Mouse (Mus musculus) urinary bladder, postnatal 4 days (tissue): Measurements from ENCODE around the gene Grin3b.

Experiments
- DNase-seq, 2 experiments: peaks; one replicate each; pipeline ENCODE4 v3.0.0; 2021 to 2022; ENCODE audit warnings: low spot score in 2 of 2

The Grin3b gene

DNA sequence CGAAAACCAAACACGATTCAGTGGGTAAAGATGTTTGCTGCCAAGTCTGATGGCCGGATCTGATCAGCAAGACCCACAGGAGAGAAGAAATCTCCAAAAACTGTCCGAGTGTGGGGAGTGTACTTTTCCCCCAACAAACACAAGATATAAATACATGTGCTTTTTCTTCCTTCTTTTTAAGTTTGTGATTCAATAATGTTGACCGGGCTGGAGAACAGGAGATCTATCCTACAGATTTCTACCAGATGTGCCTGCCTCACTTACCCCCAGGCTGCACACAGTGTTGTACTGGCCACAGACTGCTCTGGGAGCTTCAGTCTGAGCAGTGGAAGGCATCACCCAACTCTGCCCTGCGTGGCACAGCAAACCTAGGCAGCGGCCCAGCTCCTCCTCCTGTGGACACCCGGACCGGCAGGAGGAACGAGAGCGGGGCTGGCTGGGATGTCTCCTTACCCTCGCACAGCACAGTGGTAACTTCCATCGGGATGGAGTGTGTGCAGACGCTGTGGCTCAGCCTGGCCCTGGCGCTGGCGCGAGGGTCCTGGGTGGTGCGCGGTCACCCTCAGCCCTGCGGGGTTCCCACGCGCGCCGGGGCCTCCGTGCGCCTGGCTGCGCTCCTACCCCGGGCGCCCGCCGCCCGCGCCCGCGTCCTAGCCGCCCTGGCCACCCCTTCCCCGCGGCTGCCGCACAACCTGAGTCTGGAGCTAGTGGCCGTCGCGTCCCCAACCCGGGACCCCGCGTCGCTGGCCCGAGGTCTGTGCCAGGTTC is at the start of gene Grin3b:
Grin3b (plus strand) TSS at position 301 of the 768 bp plus-strand sequence.
- no peak for DNase-seq

DNA sequence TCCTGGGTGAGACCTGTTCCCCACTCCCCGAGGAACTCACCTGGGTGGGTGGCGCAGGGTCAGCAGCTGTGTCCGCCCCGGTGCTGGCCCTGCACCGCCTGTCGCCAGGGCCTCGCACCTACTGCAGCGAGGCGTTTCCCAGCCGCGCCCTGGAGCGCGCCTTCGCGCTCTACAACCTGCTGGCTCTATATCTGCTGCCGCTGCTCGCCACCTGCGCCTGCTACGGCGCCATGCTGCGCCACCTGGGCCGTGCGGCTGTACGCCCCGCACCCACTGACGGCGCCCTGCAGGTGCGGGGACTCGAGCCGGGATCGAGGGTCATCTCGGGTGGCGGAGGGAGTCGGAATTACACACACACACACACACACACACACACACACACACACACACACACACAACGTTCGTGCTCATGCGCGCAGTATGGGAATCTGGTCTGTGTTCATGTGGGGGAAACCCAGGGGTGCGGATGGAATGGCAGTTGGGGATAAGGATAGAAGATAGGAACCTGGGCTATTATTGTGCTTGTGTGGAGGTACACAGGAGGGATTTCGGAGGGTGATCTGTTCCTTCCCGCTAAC is 49.5 kb upstream of the Grin3b start, which contains the start of gene R3hdm4:
R3hdm4 (minus strand) TSS at position 251 of the 578 bp plus-strand sequence.
- DNase-seq: no peak

DNA sequence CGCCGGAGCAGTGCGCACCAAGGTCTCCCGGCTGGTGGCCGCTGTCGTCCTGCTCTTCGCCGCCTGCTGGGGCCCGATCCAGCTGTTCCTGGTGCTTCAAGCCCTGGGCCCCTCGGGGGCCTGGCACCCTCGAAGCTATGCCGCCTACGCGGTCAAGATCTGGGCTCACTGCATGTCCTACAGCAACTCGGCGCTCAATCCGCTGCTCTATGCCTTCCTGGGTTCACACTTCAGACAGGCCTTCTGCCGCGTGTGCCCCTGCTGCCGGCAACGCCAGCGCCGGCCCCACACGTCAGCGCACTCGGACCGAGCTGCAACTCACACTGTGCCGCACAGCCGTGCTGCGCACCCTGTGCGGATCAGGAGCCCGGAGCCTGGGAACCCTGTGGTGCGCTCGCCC is 48.9 kb upstream of the Grin3b start:
- DNase-seq: no peak

DNA sequence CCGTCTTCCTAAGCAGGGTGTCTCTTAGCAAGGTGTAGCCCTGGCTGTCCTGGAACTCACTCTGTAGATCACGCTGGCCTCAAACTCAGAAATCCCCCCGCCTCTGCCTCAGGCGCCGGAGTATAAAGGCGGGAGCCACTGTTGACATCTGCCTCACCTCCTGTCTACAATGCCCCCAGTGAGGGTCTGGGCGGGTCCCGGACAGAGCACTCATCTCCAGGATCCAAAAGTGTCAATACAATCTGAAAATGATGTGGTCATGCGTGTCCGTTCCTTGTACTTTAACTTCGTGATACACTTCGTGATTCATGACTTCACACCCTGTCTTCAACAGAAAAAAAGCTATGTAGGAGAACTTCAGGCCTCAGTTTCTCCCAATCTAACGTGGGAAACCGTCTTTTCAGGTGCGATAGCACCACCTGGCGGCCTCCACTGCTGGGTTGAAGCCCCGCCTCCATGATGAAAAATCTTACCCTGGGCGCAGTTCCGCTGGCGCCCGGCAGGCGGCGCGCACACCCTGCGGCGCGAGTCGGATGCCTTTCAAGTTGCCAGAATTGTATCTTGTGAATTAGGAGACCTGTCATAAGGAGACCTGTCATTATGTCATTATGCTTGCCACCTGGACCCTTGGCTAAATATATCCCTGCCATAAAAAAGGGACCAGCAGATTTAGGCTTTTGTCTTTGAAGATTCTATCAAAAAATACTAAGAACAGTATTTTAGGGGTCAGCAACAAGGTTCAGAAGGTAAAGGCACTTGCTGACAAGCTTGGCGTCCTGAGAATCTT is 45.3 kb upstream of the Grin3b start:
- DNase-seq: peak; percentile 87 to 90

DNA sequence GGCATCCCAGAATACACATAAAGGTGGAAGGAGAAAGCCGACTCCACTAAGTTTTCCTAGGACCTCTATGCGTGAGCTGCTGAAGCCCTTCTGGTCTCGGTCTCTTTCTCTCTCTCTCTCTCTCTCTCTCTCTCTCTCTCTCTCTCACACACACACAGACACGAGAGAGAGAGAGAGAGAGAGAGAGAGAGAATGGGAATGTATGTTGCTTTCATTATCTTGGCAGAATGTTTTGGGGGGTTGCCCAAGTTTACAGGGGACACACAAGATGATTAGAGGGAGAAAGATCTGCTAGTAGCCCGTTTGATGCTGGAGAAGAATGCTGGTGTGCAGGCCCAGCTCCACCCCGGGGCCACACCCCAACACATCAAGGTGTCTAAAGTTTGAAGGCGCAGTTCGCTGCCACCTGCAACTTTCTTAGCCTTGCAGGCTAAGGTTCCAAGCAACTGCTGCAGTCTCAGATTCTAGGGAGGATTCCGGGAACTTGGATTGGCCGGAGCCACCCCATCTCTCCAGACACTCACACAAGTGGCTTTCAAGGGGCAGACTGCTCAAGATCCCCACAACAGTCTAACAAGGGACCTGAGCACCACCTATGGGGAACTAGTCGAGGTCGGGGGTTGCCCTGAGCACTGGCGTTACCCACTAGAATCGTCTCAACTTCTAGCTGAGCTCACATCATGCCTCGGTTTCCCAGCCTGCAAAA is 44.6 kb upstream of the Grin3b start:
- no peak for DNase-seq

DNA sequence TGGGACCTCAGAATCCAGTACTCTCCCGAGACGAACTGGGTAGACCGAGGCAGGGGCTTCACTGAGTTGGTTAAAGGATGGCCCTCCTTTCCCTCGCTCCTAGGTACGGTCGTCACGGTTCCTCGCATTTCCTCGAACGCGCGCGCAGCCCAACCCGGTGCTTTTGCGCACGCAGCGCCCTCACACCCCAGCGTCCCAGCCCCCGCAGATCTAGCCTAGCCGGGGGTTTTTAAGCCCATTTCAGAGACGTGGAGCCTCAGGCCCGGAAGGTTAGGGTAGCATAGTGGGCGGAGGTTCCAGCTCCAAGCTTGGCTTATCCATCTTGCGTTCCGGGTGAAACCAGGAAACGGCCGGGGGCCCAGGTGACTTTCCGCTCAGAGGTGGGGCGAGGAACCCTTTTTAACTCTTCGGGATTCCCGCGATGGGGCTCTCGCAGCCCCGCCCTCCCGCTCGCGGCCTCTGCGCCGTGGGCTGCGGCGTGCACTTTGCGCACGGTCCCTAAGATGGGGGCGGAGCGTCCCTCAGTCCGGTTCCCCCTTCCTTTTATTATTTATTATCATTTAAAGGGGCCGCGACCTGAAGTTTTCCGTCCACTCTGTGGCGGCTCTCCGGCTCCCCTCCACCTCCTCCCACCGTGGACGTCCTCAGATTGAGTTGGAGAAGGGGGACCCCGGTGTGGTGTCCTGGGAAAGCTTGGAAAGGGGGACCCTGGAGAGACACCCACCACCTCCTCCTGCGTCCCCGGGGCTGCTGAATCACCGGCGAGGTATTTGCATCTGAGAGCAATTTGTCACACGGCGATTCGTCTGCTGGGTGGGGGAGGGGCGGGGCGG is 43.8 kb upstream of the Grin3b start, which contains the start of gene Arid3a:
Arid3a (plus strand) TSS at position 553 of the 833 bp plus-strand sequence.
- DNase-seq: peak; percentile 86 to 87

DNA sequence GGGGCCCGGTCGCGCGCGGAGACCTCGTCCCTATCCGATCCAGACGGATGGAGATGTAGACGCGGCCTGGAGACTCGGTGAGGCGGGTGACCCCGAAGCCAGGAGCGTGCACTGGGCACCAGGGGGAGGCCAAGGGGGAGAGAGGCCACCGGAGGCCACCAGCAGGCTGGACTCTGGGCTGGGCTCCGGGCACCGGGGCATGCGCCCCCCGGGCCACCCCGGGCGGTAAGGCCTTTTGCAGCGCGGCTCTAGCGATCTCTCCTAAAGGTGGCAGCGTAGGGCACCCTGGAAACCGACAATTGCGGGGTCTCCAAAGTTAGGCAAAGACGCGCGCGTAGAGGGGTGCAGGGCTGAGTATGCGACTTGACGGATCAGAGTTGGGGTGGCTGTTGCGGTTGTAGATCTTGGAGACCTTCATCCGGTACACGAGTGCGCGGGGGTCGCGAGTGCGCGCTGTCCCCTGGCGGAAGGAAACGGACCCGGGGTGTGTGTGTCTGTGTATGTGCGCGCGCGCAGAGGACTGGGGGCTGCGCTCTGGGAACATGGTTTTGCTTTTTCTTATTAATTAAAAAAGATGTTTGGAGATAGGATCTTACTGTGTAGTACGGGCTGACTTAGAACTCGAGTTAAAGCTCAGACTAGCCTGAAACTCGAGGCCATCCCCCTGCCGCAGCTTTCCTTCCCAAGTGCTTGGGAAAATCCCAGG is 43.0 kb upstream of the Grin3b start:
- DNase-seq: no peak

DNA sequence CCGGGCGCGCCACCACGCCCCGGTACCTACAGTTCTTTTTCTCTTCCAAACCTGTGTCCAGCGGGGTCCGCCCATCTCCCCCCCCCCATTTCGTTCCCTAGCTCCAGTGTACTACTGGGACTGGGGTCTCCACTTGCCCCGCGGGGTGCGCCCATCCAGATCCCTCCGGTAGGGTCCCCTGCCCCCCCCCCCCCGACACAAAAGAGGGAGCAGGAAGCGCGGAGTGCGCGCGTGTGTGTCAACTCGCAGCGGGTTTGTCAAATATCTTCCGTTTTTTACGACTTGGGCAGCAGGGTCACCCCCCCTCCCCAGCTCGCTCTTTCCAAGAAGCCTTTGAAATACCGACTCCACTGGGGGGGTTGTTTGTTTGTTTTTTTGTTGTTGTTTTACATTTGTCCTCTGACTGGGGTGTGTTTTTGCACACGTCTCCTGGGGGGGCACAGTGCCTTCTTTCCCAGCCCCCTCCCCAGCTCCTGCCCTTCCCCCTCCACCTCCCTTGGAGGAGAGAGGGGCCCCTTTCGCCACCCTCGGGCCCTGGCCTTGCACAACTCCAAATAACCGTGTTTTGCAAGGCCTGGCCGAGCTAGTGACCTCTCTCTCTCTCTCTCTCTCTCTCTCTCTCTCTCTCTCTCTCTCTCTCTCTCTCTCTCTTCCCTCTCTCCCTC is 42.4 kb upstream of the Grin3b start:
- DNase-seq: no peak

DNA sequence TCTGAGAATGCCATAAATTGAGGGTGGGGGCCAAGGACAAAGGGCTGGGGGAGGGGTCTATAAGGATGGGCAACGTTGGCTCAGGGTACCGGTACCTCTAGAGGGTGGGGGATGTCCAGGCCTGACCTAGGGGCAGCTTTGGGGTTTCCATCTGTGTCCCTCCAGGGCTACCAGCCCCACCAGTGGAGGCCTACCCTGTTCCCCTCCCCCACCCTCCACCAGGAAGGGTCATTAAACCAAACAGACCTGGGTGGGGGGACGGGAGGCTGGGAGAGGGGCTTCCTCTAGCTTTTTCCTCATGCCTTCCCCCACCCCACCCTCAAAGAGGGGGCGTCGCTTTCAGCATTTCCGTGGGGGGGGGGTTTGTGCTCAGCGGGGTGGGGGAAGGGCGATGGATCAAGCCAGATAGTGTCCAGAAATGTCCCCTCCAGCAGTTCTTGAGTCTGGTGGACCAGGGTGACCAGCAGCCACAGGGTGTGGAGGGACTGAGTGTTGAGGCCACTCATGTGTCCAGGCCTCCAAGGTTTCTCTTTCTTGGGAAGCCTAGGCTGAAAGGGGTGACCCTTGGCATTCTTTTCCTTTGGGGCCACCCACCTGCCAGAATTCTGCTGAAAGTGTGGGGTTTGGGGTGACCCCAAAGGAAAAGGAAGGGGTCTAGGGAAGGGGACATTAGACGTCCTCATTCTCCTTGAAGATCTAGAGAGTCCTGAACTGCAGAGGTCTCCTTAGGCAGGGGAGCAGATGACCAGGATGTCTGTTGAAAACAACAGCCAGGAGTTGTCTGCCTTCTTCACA is 41.4 kb upstream of the Grin3b start:
- DNase-seq: no peak

DNA sequence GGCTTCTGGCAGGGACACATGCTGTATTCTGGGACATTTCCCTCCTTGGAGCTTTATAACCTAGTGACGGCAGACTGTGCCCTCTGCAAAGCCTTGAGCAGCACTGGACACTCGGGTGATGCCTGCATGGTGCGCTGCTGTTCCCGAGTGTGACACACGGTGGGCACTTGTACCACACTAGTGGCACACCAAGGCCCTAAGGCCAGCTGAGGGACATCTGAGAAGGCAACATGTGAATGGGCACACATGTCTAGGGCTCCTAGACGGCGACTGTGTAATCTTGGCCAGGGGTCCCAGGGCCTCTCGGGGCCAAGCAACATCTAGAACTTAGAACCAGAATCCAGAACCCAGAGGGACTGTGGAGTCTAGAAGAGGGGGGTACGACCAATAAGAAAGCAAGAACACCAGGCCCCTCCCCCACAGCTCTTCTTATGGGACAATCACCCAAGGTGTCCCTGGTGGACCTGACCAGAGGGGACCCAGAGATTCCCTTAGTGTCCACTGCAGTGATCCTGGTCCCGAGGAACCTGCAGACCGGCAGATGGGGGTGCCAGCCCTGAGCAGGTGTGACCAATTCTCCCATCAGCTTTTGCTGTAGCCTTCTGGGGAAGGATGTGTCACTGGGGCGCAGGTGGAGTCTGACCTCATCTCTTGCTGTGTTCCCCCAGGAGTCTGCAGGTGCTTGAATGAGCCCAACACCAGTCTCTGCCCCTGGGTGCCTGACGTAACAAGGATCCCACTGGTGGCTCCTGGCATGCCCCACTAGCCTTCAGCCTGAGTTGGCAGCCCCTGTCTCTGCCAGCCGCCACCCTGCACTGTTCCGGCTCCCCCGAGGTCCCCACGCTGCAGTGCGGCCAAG is 40.3 kb upstream of the Grin3b start:
- no peak for DNase-seq

DNA sequence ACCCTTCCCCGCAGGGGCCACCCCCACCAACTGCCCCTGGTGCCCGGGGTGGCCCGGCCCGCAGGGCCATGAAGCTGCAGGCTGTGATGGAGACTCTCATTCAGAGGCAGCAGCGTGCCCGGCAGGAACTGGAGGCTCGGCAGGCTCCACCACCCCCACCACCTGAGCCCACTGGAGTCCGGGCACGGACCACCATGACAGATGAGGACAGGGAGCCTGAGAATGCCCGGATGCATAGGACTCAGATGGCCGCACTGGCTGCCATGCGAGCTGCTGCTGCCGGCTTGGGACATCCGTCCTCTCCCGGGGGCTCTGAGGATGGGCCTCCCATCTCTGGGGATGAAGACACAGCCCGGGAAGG is 39.7 kb upstream of the Grin3b start:
- DNase-seq: no peak

DNA sequence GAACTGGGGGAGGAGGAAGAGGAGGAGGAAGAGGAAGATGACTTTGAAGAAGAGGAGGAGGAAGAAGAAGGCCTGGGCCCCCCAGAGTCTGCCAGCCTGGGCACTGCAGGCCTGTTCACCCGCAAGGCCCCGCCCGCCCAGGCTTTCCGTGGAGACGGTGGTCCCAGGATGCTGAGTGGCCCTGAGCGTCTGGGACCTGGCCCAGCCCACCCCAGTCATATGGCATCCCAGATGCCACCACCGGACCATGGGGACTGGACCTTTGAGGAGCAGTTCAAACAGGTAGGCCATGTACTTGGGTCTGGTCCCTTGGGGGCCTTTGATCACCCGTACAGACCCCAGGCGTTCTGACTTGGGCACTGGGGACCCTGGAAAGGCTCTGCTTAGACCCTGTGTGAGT is 38.7 kb upstream of the Grin3b start:
- no peak for DNase-seq

DNA sequence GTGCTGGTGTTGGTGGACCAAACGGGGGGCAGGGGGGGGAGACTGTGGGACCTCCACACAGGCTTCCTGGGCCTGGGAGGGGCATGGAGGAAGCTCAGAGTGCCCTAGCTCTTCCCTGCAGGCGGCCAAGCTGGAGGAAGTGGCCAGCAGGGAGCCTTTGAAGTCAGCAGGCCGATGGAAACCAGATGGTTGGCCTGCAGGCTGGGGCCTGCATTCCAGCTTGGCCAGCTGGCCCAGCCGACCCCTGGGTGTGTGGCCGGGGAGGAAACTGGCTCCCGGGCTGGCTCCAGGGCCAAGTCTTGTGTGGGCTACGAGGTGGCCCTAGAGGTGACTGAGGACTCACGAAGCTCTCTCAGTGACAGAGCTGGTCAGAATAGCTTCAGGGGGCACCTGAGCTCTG is 37.8 kb upstream of the Grin3b start:
- DNase-seq: peak; percentile 81 to 82

DNA sequence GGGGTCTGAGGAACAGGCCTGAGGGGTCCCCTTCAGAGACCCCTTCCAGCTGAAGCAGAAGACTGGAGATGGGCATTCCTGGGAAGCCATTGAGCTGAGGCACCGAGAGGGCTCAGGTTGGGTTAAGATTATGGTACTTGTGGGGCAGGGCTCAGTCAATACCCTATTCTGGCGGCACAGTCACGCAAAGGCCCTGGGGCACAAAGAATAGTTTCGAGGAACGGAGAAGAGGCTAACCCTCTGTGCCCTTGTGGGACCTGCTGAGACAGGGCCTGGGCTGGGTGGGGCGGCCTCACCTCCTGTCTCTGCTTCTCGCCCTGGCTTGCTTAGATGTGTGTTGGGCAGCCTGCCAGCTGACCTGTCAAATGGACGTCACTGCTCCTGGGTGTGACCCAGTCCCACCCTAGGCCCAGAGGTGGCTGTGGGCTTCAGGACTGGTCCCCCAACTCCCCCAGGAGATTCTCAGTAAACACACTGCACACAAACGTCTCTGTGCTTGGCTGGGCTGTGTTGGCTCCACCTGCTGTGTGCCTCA is 37.3 kb upstream of the Grin3b start:
- DNase-seq: no peak

DNA sequence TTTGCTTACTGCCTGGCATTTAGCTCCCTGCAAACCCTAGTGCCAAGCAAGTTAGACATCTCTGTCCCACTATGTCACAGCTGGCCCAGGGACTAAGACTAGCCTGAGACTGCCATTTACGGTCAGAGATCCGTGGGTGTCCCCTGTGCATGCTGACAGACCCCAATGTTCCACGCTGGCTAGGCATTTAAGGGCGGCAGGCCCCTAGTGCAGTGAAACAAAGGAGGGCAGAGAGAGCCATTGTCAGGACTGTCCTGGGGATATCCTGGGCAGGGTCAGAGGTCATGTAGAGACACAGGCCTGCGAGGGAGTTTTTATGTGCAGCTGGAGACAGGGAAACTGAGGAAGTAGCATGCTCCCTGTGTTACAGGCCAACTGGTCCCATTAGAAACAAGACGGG is 36.7 kb upstream of the Grin3b start:
- DNase-seq: no peak

DNA sequence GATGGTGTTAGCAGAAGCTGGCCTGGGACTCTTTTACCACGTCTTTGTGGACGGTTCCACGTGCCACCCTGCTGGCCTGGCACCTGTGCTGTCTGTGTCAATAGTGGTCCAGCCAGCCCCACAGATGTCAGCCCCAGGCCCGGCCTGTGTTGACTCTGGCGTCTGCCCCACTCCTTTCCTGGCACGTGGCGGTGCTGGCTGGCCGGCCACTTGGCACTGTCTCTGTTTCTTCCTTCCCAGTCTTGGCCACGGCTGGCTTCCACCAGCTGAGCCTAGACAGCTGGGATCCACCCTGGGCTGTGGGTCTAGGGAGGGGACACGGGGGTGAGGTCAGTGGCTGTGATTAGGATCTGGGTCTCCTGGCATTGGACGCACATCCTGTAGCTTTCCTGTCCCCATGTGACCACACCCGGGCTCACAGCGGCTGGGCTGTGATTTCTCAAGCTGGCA is 36.2 kb upstream of the Grin3b start:
- peak; percentile 75 to 78 for DNase-seq

DNA sequence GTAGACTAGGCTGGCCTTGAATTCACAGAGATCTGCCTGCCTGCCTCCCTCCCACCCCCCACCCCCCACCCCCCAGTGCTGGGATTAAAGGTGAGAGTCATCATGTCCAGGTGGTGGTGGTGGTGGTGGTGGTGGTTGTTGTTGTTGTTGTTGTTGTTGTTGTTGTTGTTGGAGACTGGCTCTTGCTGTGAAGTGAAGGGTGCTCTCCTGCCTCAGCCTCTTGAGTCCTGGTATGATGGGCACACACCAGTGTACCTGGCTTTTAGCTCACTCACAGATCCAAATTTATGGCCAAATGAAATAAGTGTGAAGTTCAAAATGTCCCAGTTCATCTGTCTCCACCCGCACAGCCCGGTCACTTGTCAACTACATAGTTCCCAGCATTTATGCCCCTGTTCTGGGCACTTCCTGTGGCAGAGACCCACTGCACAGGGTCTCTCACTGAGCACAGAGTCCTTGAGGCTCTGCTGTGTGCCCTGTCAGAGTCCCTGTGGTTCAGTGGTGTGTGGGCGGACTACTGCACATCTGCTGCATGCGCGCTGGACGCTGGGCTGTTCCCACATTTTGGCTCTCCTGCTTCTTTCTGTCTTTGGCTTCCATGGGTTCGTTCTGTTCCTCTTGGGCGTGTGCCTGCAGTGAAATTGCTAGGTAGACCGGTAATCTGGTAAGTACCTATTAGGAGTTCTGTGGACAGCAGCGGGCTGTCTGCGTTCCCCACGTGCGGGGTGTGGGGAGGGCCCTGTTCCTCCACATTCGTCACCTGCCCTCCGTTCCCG is 35.5 kb upstream of the Grin3b start:
- DNase-seq: no peak
